Mouse (Mus musculus) bone marrow macrophage, adult 2 months (primary cell): ENCODE measurements around the gene Pde1c. TPM values are rescaled to one million over a fixed set of nuclear protein-coding genes. Genes with fewer than 3 reads are reported as not detected.

Experiments
- H3K27ac ChIP-seq: 2 replicates; pipeline ENCODE4 v1.5.1; 2012; ENCODE audit warnings: low read depth, low read length; ENCODE audit not compliant: insufficient read depth
- H3K4me1 ChIP-seq: 2 replicates; pipeline ENCODE4 v1.6.1; 2012; ENCODE audit warnings: low read length; ENCODE audit not compliant: control insufficient read depth, insufficient read depth
- H3K4me3 ChIP-seq: 2 replicates; pipeline ENCODE4 v1.5.1; 2012; ENCODE audit warnings: mild to moderate bottlenecking, low read length, moderate library complexity; ENCODE audit not compliant: insufficient read depth
- CTCF ChIP-seq: IDR thresholded peaks from 2 replicates; pipeline ENCODE4 v1.5.1; 2012; ENCODE audit warnings: low read depth, mild to moderate bottlenecking, low read length, moderate library complexity
- POLR2A ChIP-seq: IDR thresholded peaks from 2 replicates; pipeline ENCODE4 v1.6.1; 2012; ENCODE audit warnings: mild to moderate bottlenecking, low read depth, low read length, borderline replicate concordance
- polyA plus RNA-seq: library from polyadenylated mRNA; stranded (reverse); fragments of >200 nt; gene quantifications from 2 replicates; pipeline ENCODE4 v1.2.4, GENCODE M21; 2012; ENCODE audit not compliant: missing spikeins, insufficient read depth, insufficient read length

The Pde1c gene
- polyA plus RNA-seq, 1 experiment = not detected

DNA sequence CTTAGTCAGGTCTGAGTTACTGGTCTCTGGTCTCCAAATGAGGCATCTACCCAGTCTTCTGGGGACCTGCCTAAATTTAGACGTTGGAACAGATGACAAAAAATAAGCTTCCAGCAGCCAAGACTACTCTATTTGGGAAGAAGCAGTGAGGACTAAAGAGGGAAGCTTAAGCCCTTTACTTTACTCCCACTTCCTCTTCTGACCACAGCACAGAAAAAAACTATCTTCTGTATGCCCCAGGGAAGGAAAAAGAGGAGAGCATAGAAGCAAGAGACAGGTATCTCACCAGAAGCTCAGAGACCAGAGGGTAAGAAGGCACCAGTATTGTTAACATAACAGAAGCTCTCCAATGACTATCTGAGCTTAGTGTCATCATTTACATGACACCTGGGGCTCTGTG, 410.7 kb downstream of the Pde1c start:
- TF ChIP-seq CTCF = no peak
- TF ChIP-seq POLR2A = no peak
- H3K4me3 ChIP-seq = no peak overlapping the region
- no peaks in the 10 kb centered on the region for H3K4me1 ChIP-seq
- H3K27ac ChIP-seq = no peak overlapping the region

DNA sequence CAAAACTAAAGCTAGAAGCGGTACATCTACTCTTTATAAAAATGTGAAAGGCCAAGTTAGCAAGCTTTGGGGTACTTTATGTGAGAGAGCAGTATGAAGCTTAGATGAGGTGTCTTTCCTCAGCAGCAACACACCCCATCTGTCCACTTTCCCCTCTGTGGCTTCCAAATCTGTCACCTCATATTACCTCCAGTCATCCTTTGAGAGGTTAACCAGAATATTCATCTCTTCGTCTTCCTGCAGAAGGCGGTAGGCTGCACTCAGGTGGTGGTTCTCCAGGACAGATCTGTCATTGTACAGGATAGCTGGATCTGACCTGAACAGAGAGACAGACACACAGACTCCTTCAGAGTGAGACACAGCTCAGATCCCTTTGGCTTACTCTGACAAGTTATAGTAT, 412.1 kb downstream of the Pde1c start:
- Histone ChIP-seq H3K4me3 (no peak overlapping the region), H3K27ac (no peak overlapping the region), H3K4me1 (no peaks in the 10 kb centered on the region)
- TF ChIP-seq POLR2A = no peak

- H3K4me3 ChIP-seq = no peak overlapping the region
- H3K27ac ChIP-seq = no peak overlapping the region; the same call in 1 of the 2 replicates
- no peaks in the 10 kb centered on the region for H3K4me1 ChIP-seq
- TF ChIP-seq CTCF = no peak
These were observed 438.3 kb downstream of the Pde1c start for GRCm38 (mm10) chr6:56130493-56131159.

- Histone ChIP-seq H3K27ac (no peak overlapping the region), H3K4me1 (no peaks in the 10 kb centered on the region), H3K4me3 (no peak overlapping the region)
- TF ChIP-seq POLR2A (no peak), CTCF (no peak)
These were observed 469.3 kb downstream of the Pde1c start for GRCm38 (mm10) chr6:56099520-56100101.

- TF ChIP-seq CTCF = no peak
- no peak for TF ChIP-seq POLR2A
- Histone ChIP-seq H3K4me1 (no peaks in the 10 kb centered on the region), H3K4me3 (no peak overlapping the region), H3K27ac (no peak overlapping the region)
These were observed 470.5 kb downstream of the Pde1c start for GRCm38 (mm10) chr6:56098427-56098826.

- Histone ChIP-seq H3K27ac (no peak overlapping the region), H3K4me1 (no peaks in the 10 kb centered on the region), H3K4me3 (no peak overlapping the region)
- TF ChIP-seq CTCF = no peak
- no peak for TF ChIP-seq POLR2A
These were observed 492.5 kb downstream of the Pde1c start for GRCm38 (mm10) chr6:56076378-56076805.

DNA sequence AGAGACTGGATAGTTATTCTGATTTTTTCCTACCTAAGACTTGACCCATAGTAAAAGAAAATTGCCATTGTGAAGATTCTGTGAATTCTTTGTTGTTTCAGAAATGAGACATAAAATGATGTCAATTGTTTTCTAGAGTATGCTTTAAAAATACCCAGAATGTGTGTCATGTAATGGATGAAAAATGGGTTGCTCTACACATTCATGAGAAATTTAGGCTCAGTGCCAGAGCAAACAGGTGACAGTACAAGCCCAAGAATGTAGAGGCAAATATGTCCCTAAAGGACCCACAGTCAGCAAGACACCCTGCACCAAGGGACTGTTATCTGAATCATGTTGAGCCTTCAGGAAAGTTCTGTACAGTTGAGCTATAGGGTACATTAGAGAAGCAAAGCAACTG, 500.4 kb downstream of the Pde1c start:
- TF ChIP-seq CTCF (no peak), POLR2A (no peak)
- Histone ChIP-seq H3K27ac (no peak overlapping the region), H3K4me1 (no peaks in the 10 kb centered on the region), H3K4me3 (no peak overlapping the region)

DNA sequence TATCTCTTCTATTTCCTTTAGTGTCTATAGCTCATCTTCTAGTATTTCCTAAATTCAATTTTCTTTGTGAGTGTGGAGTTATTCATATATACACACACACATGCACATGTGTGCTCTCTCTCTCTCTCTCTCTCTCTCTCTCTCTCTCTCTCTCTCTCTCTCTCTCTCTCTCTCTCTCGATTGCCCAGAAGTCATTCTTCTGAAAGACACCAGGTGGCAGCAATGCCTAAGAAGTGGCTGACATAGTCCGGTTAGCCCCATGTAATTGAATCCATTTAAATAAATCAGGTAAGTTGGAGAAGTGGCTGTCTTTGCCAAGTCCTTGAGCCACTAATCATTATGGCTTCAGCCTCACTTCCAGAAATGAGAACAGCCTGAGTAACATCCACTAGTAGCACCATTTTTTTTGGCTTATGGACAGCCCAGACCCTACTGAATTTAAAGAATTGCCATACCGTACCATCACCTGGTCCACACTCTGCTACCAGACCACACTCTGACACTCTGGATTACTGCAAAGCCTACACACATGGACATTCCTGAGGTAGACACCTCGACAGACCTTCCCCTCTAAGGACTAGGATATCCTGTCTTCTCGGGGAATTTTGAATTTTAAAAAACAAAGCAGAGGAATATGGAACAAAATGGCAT, 502.1 kb downstream of the Pde1c start:
- no peaks in the 10 kb centered on the region for H3K4me1 ChIP-seq
- H3K4me3 ChIP-seq = no peak overlapping the region
- H3K27ac ChIP-seq = no peak overlapping the region
- TF ChIP-seq CTCF = no peak
- no peak for TF ChIP-seq POLR2A

GRCm38 (mm10) chr6:56063736-56064135, 505.2 kb downstream of the Pde1c start:
- H3K4me3 ChIP-seq = no peak overlapping the region
- no peak for TF ChIP-seq CTCF
- TF ChIP-seq POLR2A = no peak
- H3K27ac ChIP-seq = no peak overlapping the region
- no peaks in the 10 kb centered on the region for H3K4me1 ChIP-seq

DNA sequence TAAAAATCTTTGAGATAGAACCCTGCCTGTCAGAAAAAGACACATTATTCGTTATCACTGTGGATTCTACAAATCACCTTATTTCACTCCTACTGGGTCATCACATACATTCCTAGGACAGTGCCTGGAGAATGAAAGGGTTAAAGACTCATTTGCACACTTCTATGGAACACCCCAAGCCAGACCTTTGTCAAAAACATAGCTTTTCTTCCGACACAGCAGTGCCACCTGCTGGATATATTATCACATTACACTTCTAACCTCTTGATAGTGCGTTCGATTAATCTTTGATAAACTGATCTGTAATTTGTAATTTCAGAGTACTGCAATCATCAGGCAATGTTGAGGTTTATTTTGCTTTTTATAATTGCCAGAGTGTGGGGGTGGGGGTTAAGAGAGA, 519.8 kb downstream of the Pde1c start:
- TF ChIP-seq POLR2A (no peak), CTCF (no peak)
- H3K4me3 ChIP-seq = no peak overlapping the region
- no peaks in the 10 kb centered on the region for H3K4me1 ChIP-seq
- no peak overlapping the region for H3K27ac ChIP-seq

GRCm38 (mm10) chr6:56048580-56048979, 520.3 kb downstream of the Pde1c start:
- Histone ChIP-seq H3K4me1 (no peaks in the 10 kb centered on the region), H3K4me3 (no peak overlapping the region), H3K27ac (no peak overlapping the region)
- TF ChIP-seq POLR2A = no peak
- TF ChIP-seq CTCF = no peak
